Mouse (Mus musculus): ENCODE measurements around the gene Tmem151a. TPM values are rescaled to one million over a fixed set of nuclear protein-coding genes. Genes with fewer than 3 reads are reported as not detected.

Tmem151a gene
- 1.1 and 2.2 TPM in 2 replicates for polyA plus RNA-seq (2014; fragmentation: Nextera tagmentation; extraction: Ambion mirVana)

- WGBS, result under 1% methylated on average over 67 of the region's 69 CpGs
- 0 out of 2 replicates have a peak within 1 kb of the TSS, but pooled peaks have one; percentile 13 for H3K9ac ChIP-seq (ENCODE audit: low read length)
- no peak within 1 kb of the TSS for H3K27ac ChIP-seq (replicated peaks; ENCODE audit: low read depth, low read length)
- peak within 1 kb of the TSS; percentile 37 for H3K4me3 ChIP-seq (ENCODE audit: low read depth, low read length)
- ATAC-seq (ENCODE audit: insufficient number of reproducible peaks, low FRiP score, low TSS enrichment, low read depth) (no peak), DNase-seq (ENCODE audit: low spot score) (no peak)
- peaks cover 61% of the 10 kb centered on the region for H3K27me3 ChIP-seq (ENCODE audit: control insufficient read depth, insufficient read depth, low read length)
- peak within 1 kb of the TSS; percentile 67 for H3K4me2 ChIP-seq (ENCODE audit: low read depth, severe bottlenecking)
- no peaks in the 10 kb centered on the region for H3K9me3 ChIP-seq (ENCODE audit: control insufficient read depth, low read length)
- peaks cover 22% of the 10 kb centered on the region for H3K4me1 ChIP-seq (ENCODE audit: control insufficient read depth, insufficient read depth, low read length)
- no peaks in the 10 kb centered on the region for H3K36me3 ChIP-seq (ENCODE audit: control insufficient read depth, insufficient read depth, low read length)
Measured at GRCm38 (mm10) chr19:5085145-5085863, at the start of gene Tmem151a. Gene Tmem151a (minus strand): TSS chr19:5085531.

DNA sequence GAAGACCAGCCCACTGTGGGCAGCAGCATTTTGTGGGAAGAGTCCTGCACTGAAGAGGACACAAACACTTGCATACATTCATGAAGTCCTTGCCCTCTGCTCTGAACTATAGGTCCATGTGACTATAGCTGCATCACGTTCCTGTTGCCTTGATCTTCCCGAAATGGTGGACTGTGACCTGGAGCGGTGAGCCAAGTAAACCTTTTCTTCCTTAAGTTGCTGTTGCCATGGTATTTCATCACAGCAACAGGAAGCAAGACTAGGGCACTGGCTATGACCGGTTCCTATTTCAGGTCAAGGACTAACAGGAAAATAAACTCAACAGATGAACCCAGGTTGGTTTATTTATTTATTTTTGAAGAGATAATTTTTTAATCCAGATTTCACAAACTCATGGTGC, 45.9 kb upstream of the Tmem151a start:
- Histone ChIP-seq H3K27ac (replicated peaks; ENCODE audit: low read depth, low read length) (no peak overlapping the region), H3K9ac (ENCODE audit: low read length) (no peak overlapping the region), H3K36me3 (ENCODE audit: control insufficient read depth, insufficient read depth, low read length) (peaks cover 5% of the 10 kb centered on the region; the same call in 1 of the 2 replicates), H3K4me3 (ENCODE audit: low read depth, low read length) (no peak overlapping the region), H3K4me2 (ENCODE audit: low read depth, severe bottlenecking) (no peak overlapping the region), H3K27me3 (ENCODE audit: control insufficient read depth, insufficient read depth, low read length) (no peaks in the 10 kb centered on the region), H3K4me1 (ENCODE audit: control insufficient read depth, insufficient read depth, low read length) (no peaks in the 10 kb centered on the region), H3K9me3 (ENCODE audit: control insufficient read depth, low read length) (no peaks in the 10 kb centered on the region)
- WGBS, result 83% methylated on average over 4 of the region's 4 CpGs
- no peak for ATAC-seq (ENCODE audit: insufficient number of reproducible peaks, low FRiP score, low TSS enrichment, low read depth)
- DNase-seq (ENCODE audit: low spot score), result no peak

- Histone ChIP-seq H3K9ac (ENCODE audit: low read length) (no peak overlapping the region), H3K27ac (replicated peaks; ENCODE audit: low read depth, low read length) (no peak overlapping the region), H3K9me3 (ENCODE audit: control insufficient read depth, low read length) (no peaks in the 10 kb centered on the region), H3K4me3 (ENCODE audit: low read depth, low read length) (no peak overlapping the region), H3K27me3 (ENCODE audit: control insufficient read depth, insufficient read depth, low read length) (no peaks in the 10 kb centered on the region), H3K4me2 (ENCODE audit: low read depth, severe bottlenecking) (no peak overlapping the region), H3K36me3 (ENCODE audit: control insufficient read depth, insufficient read depth, low read length) (peaks cover 2% of the 10 kb centered on the region; the same call in 1 of the 2 replicates), H3K4me1 (ENCODE audit: control insufficient read depth, insufficient read depth, low read length) (no peaks in the 10 kb centered on the region)
- ATAC-seq (ENCODE audit: insufficient number of reproducible peaks, low FRiP score, low TSS enrichment, low read depth) (no peak), DNase-seq (ENCODE audit: low spot score) (no peak)
- 37% methylated on average over 1 of the region's 1 CpGs for WGBS
Measured at GRCm38 (mm10) chr19:5129770-5130169, 44.4 kb upstream of the Tmem151a start.

- no peak for ATAC-seq (ENCODE audit: insufficient number of reproducible peaks, low FRiP score, low TSS enrichment, low read depth)
- H3K4me2 ChIP-seq (ENCODE audit: low read depth, severe bottlenecking), result no peak overlapping the region
- H3K27ac ChIP-seq (replicated peaks; ENCODE audit: low read depth, low read length), result no peak overlapping the region
- 72% methylated on average over 7 of the region's 7 CpGs for WGBS
- DNase-seq (ENCODE audit: low spot score), result no peak
- H3K9me3 ChIP-seq (ENCODE audit: control insufficient read depth, low read length), result no peaks in the 10 kb centered on the region
- H3K9ac ChIP-seq (ENCODE audit: low read length), result no peak overlapping the region
- H3K4me3 ChIP-seq (ENCODE audit: low read depth, low read length), result no peak overlapping the region
- no peaks in the 10 kb centered on the region for H3K36me3 ChIP-seq (ENCODE audit: control insufficient read depth, insufficient read depth, low read length)
- no peaks in the 10 kb centered on the region for H3K4me1 ChIP-seq (ENCODE audit: control insufficient read depth, insufficient read depth, low read length)
- no peaks in the 10 kb centered on the region for H3K27me3 ChIP-seq (ENCODE audit: control insufficient read depth, insufficient read depth, low read length)
Measured at GRCm38 (mm10) chr19:5124055-5124614, 38.8 kb upstream of the Tmem151a start.

- Histone ChIP-seq H3K9ac (ENCODE audit: low read length) (no peak overlapping the region), H3K27ac (replicated peaks; ENCODE audit: low read depth, low read length) (no peak overlapping the region), H3K36me3 (ENCODE audit: control insufficient read depth, insufficient read depth, low read length) (no peaks in the 10 kb centered on the region), H3K4me3 (ENCODE audit: low read depth, low read length) (no peak overlapping the region), H3K4me2 (ENCODE audit: low read depth, severe bottlenecking) (no peak overlapping the region), H3K4me1 (ENCODE audit: control insufficient read depth, insufficient read depth, low read length) (no peaks in the 10 kb centered on the region; the same call in 1 of the 2 replicates), H3K27me3 (ENCODE audit: control insufficient read depth, insufficient read depth, low read length) (no peaks in the 10 kb centered on the region), H3K9me3 (ENCODE audit: control insufficient read depth, low read length) (no peaks in the 10 kb centered on the region)
- ATAC-seq (ENCODE audit: insufficient number of reproducible peaks, low FRiP score, low TSS enrichment, low read depth), result no peak
- no peak for DNase-seq (ENCODE audit: low spot score)
- WGBS, result 87% methylated on average over 3 of the region's 3 CpGs
Measured at GRCm38 (mm10) chr19:5123241-5123640, 37.9 kb upstream of the Tmem151a start.

- no peak for ATAC-seq (ENCODE audit: insufficient number of reproducible peaks, low FRiP score, low TSS enrichment, low read depth)
Measured at GRCm38 (mm10) chr19:5122492-5122891, 37.2 kb upstream of the Tmem151a start.

GRCm38 (mm10) chr19:5118384-5118698, 33.0 kb upstream of the Tmem151a start, which contains the start of gene Klc2:
Gene Klc2 (minus strand): TSS chr19:5118560.
- Histone ChIP-seq H3K4me2 (ENCODE audit: low read depth, severe bottlenecking) (peak within 1 kb of the TSS; percentile 83), H3K27me3 (ENCODE audit: control insufficient read depth, insufficient read depth, low read length) (no peaks in the 10 kb centered on the region), H3K36me3 (ENCODE audit: control insufficient read depth, insufficient read depth, low read length) (peaks cover 3% of the 10 kb centered on the region; the same call in 1 of the 2 replicates), H3K9ac (ENCODE audit: low read length) (peak within 1 kb of the TSS; percentile 75), H3K4me3 (ENCODE audit: low read depth, low read length) (peak within 1 kb of the TSS; percentile 89), H3K9me3 (ENCODE audit: control insufficient read depth, low read length) (no peaks in the 10 kb centered on the region), H3K27ac (replicated peaks; ENCODE audit: low read depth, low read length) (peak within 1 kb of the TSS; percentile 72; the same call in 1 of the 2 replicates), H3K4me1 (ENCODE audit: control insufficient read depth, insufficient read depth, low read length) (peaks cover 5% of the 10 kb centered on the region)
- DNase-seq (ENCODE audit: low spot score) (no peak), ATAC-seq (ENCODE audit: insufficient number of reproducible peaks, low FRiP score, low TSS enrichment, low read depth) (peak; percentile 88)
- WGBS, result under 1% methylated on average over 18 of the region's 18 CpGs

More at GRCm38 (mm10) chr19:5122492-5122891, 37.2 kb upstream of the Tmem151a start:
- Histone ChIP-seq H3K4me1 (ENCODE audit: control insufficient read depth, insufficient read depth, low read length) (no peaks in the 10 kb centered on the region; the same call in 1 of the 2 replicates), H3K4me3 (ENCODE audit: low read depth, low read length) (no peak overlapping the region), H3K27me3 (ENCODE audit: control insufficient read depth, insufficient read depth, low read length) (no peaks in the 10 kb centered on the region), H3K9me3 (ENCODE audit: control insufficient read depth, low read length) (no peaks in the 10 kb centered on the region), H3K27ac (replicated peaks; ENCODE audit: low read depth, low read length) (no peak overlapping the region), H3K9ac (ENCODE audit: low read length) (no peak overlapping the region), H3K36me3 (ENCODE audit: control insufficient read depth, insufficient read depth, low read length) (no peaks in the 10 kb centered on the region), H3K4me2 (ENCODE audit: low read depth, severe bottlenecking) (no peak overlapping the region)
- no peak for DNase-seq (ENCODE audit: low spot score)
- 86% methylated on average over 10 of the region's 10 CpGs for WGBS

GRCm38 (mm10) chr19:5117494-5118383, 32.4 kb upstream of the Tmem151a start:
- Histone ChIP-seq H3K27me3 (ENCODE audit: control insufficient read depth, insufficient read depth, low read length) (no peaks in the 10 kb centered on the region), H3K27ac (replicated peaks; ENCODE audit: low read depth, low read length) (peak overlapping the region; percentile 72; the same call in 1 of the 2 replicates), H3K4me2 (ENCODE audit: low read depth, severe bottlenecking) (peak overlapping the region; percentile 83), H3K4me3 (ENCODE audit: low read depth, low read length) (peak overlapping the region; percentile 89), H3K9me3 (ENCODE audit: control insufficient read depth, low read length) (no peaks in the 10 kb centered on the region), H3K9ac (ENCODE audit: low read length) (peak overlapping the region; percentile 75), H3K36me3 (ENCODE audit: control insufficient read depth, insufficient read depth, low read length) (peaks cover 3% of the 10 kb centered on the region; the same call in 1 of the 2 replicates), H3K4me1 (ENCODE audit: control insufficient read depth, insufficient read depth, low read length) (peaks cover 5% of the 10 kb centered on the region)
- DNase-seq (ENCODE audit: low spot score) (peak; percentile 95), ATAC-seq (ENCODE audit: insufficient number of reproducible peaks, low FRiP score, low TSS enrichment, low read depth) (peak; percentile 88)
- under 1% methylated on average over 74 of the region's 83 CpGs for WGBS

All from limb, embryonic 11.5 days (tissue).